Mouse (Mus musculus): ENCODE results near the gene Ccl12.

DNA sequence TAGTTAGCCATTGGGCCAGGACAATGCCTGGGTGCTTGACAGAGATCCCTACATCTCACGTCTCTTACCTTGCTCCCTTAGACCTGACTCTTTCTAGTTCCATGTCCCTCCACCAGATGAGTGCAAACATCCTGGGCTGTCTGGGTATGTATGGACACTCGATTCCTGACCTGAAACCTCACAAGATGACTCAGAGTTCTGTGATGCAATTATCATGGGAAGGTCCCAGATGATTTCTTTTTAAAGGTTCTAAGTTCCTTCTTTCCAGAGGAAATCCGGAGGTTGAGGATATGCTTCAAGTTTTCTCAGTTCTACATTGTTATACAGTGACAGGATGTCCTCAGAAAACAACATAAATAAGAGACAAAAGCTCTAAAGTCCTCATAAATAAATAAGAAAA, 20.8 kb upstream of the Ccl12 start:
- no peak for TF ChIP-seq POLR2A (IDR thresholded peaks at IDR 0.05; ENCODE audit: extremely low read depth, insufficient read depth, low read length)
- no peak for TF ChIP-seq CTCF (IDR thresholded peaks at IDR 0.05; ENCODE audit: low read depth, low read length)
